Comparison of ENCODE assay signal across 15 mouse cellular contexts in the genomic region with DNA sequence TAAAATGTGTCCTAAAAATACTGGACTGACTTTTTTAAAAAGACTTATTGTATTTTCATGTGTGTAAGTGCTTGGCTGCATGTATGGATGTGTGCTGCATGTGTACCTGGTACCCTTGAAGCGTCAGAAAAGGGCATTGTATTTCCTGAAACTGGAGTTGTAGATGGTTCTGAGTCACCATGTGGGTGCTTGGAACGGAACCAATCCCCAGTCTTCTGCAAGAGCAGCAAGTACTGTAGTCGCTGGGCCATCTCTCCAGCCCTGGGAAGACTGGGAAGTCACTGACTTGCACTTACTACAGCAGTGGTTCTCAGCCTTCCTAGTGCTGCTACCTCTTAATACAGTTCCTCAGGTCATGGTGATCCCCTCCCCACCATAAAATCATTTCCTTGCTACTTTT.
"Had no signal": no experiment of that assay in that cellular context is flagged by ENCODE, and none has a peak within 500 bp of the region (broad histone marks: within the 10 kb centered on the region; RNA-seq: fewer than 3 reads in every experiment).

No protein-coding gene starts in this region.

- H3K4me3 ChIP-seq: left cerebral cortex, adult 2 months; limb, embryonic 10.5 days; liver, embryonic 12.5 days; lung, embryonic 15.5 days; midbrain, embryonic 12.5 days; neural tube, embryonic 13.5 days had no signal

- DNase-seq: kidney, adult 8-10 months; kidney, postnatal 36 days; layer of hippocampus, adult 9-11 months; liver, postnatal 0 days; lung, postnatal 14 days; thymus, postnatal 4 days had no signal

- H3K36me3 ChIP-seq: limb, embryonic 10.5 days; liver, embryonic 12.5 days; lung, embryonic 15.5 days; midbrain, embryonic 12.5 days; neural tube, embryonic 13.5 days had no signal

- H3K27me3 ChIP-seq: liver, embryonic 12.5 days; lung, embryonic 15.5 days; midbrain, embryonic 12.5 days; neural tube, embryonic 13.5 days had no signal

- H3K4me1 ChIP-seq: midbrain, embryonic 12.5 days; neural tube, embryonic 13.5 days had no signal

- ATAC-seq: liver, embryonic 12.5 days; liver, postnatal 0 days; midbrain, embryonic 16.5 days had no signal

- H3K9ac ChIP-seq: liver, embryonic 12.5 days; liver, postnatal 0 days; lung, embryonic 15.5 days; midbrain, embryonic 12.5 days; neural tube, embryonic 13.5 days had no signal

- H3K9me3 ChIP-seq: limb, embryonic 10.5 days; liver, embryonic 12.5 days; lung, embryonic 15.5 days; midbrain, embryonic 12.5 days; neural tube, embryonic 13.5 days had no signal

- H3K27ac ChIP-seq: kidney, postnatal 0 days; left cerebral cortex, adult 2 months; limb, embryonic 10.5 days; liver, embryonic 12.5 days; lung, embryonic 15.5 days; midbrain, embryonic 12.5 days; neural tube, embryonic 13.5 days; stomach, postnatal 0 days had no signal

- H3K4me2 ChIP-seq: liver, embryonic 12.5 days; lung, embryonic 15.5 days; midbrain, embryonic 12.5 days; neural tube, embryonic 13.5 days had no signal
